Mouse (Mus musculus) thymus, postnatal 0 days (tissue): ENCODE measurements at regions not wholly inside any gene's neighbourhood (a gene's known extent, or its start where the extent isn't known, plus 50 kb on each side); places are given as distances from the start of the nearest gene placed in this dataset.

ENCODE experiments used
- DNase-seq: peaks from one replicate; pipeline ENCODE4 v3.0.0-alpha.2; 2015; ENCODE audit warnings: low spot score

GRCm38 (mm10) chr5:118316310-118317017 is 71.4 kb downstream of the 2410131K14Rik start:
- no peak for DNase-seq

DNA sequence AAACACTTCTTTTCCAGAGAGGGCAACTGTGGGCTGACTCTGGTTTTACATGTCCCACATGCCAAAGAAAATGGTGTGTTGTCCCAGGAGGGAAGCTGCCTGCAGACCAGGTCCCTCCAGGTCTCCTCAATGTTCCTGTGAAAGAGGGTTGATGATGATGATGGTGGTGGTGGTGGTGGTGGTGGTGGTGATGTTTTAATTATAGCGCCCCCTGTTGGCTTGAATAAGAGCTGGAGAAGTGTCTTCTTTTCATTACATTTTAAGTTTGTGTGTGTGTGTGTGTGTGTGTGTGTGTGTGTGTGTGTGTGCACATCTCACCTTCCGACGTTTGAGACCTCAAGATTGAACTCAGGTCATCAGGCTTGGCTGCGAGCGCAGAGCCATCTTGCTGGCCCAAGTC is 73.0 kb downstream of the 2410131K14Rik start:
- DNase-seq, result peak; percentile 24

- DNase-seq, result no peak
Measured at GRCm38 (mm10) chr5:118318883-118319282, 73.9 kb downstream of the 2410131K14Rik start.

DNA sequence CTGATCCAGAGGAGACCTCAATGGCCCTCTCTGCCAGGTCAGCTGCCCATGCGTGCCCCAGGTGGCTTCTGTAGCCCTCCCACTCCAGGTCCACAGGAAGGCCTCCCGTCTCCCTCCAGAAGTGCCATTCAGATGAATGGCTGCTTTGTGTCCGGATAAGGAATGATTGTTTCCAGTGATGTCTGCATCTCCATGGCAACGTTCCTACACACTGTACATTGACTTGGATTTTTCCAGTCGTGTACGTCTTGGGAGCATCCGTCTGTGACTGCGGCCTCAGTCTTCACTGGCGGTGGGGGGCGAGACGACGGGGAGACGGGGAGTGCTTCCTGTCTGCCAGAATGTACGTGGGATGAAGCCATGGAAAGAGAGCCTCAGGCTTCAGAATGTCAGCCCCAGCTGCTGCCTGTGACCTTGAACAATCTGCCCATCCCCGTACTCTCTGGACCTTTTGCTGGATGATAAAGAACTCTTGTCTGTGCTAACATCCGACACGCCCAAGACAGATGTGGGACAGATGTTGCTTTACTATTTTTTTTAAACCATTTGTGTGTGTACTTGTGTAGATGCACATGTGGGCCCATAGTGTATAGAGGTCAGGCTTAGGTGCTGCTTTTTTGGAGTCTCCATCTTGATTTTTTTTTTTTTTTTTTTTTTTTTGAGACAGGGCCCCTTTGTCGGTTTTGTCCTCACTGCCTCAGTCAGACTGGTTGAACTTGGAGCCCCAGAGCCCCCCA is 76.9 kb downstream of the 2410131K14Rik start:
- no peak for DNase-seq

- no peak for DNase-seq
Measured at GRCm38 (mm10) chr5:118323151-118323550, 78.1 kb downstream of the 2410131K14Rik start.

DNA sequence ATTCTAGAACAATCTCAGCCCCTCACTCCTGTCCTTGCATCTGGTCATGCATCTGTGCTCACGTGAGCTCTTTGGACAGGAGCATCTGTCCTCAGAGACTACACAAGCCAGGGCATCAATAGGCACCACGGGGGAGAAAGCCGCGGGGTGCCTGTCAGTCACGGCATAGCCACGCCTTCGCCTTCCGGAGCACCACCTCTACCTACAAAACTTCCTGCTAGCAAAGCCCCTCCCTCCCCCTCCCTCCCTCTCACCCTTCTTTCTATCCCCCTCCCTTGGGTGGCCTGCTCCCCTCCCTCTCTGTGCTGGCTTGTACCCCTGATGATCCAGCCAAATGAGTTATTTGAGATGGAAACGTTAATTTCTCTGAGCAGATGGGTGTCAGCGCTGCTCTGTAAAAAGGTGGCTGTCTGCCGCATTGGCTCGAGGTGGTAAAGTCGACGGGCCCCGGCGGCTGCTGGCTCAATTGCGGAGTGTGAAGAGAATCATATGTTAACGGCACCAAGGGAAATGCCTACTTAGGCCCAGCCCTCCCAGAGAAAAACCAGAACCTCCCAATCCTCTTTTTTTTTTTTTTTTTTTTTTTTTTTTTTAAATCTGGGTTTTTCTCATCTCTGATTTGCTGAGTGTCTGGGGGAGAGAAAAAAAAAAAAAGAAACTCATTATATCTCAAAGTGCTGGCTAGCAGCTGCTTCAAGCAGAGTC is 82.0 kb downstream of the 2410131K14Rik start:
- DNase-seq, result peak; percentile 71

GRCm38 (mm10) chr5:118327961-118328712 is 83.1 kb downstream of the 2410131K14Rik start:
- no peak for DNase-seq

- peak; percentile 18 for DNase-seq
Measured at GRCm38 (mm10) chr5:118329143-118329542, 84.1 kb downstream of the 2410131K14Rik start.

DNA sequence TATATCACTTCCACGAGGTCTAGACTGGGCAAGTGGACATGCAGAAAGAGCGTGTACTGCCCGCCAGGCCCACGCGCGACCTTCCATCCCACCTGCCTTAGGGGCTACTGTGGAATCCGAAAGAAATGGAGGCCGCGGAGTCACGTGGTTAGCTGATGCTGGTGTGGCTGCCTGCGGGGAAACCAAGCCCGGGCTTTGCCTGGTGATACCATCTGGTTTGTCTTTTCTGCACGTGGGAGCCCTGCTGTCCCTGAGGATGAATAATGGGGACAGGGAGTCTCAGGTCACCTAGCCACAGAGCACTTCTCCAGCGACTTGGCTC is 86.2 kb downstream of the 2410131K14Rik start:
- no peak for DNase-seq

- peak; percentile 60 for DNase-seq
Measured at GRCm38 (mm10) chr5:118331608-118332394, 86.8 kb downstream of the 2410131K14Rik start.

- no peak for DNase-seq
Measured at GRCm38 (mm10) chr5:118334054-118334453, 89.0 kb downstream of the 2410131K14Rik start.

GRCm38 (mm10) chr5:118338186-118338585 is 93.2 kb downstream of the 2410131K14Rik start:
- no peak for DNase-seq

DNA sequence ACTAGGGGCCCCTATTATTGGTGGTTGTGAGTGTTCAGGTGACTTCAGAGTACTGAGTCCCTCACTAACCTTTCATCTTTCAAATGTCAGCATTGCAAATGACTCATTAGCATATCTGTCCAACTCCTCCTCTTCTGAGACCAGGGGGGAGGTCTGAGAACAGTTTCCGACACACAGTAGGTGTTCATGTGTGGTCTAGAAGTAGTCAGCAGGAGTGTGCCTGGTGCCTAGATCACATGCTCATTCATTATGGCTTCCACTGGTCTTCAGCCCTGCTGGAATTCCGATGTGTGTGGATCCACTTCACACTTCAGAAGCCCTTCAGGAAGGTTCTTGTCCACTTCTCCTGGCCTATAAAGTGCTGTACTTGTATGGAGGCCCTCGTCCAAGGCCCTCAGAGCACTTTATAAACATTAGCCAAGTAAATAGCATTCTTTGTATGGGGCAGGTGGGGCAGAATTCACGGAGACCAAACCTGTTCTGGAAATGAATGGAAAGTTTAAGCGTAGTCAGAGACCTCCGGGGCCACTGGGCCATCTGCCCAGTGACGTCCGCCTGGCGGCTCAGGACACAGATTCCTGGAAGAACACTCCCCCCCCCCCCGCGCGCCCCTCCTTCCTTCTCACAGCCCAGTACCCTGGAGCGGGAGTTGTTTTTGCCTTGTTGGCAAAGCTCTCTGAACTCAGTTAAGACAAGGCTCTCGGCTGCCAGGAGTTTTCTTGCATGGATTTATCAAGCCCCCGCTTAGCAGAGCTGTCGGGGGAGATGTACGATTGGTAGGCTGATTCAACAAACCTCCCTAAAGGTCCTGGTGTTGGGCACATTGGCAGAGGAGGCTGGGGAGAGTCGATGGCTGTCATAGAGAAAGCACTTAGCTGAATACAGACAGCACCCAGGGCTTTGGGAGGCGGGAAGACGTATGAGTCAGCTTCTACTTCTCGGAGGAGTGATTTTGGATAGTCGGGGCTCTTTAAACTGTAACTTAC is 94.9 kb downstream of the 2410131K14Rik start:
- no peak for DNase-seq

GRCm38 (mm10) chr5:118343444-118344320 is 98.7 kb downstream of the 2410131K14Rik start:
- no peak for DNase-seq

GRCm38 (mm10) chr5:118345226-118345625 is 100.2 kb downstream of the 2410131K14Rik start:
- no peak for DNase-seq

- DNase-seq, result no peak
Measured at GRCm38 (mm10) chr5:118349057-118349456, 104.0 kb downstream of the 2410131K14Rik start.

- DNase-seq, result no peak
Measured at GRCm38 (mm10) chr5:118351301-118351700, 106.3 kb downstream of the 2410131K14Rik start.

- no peak for DNase-seq
Measured at GRCm38 (mm10) chr5:118352142-118352541, 107.1 kb downstream of the 2410131K14Rik start.

- DNase-seq, result no peak
Measured at GRCm38 (mm10) chr5:118353061-118353460, 108.0 kb downstream of the 2410131K14Rik start.
